ENCODE assay signal across 9 mouse cellular contexts in the genomic region with DNA sequence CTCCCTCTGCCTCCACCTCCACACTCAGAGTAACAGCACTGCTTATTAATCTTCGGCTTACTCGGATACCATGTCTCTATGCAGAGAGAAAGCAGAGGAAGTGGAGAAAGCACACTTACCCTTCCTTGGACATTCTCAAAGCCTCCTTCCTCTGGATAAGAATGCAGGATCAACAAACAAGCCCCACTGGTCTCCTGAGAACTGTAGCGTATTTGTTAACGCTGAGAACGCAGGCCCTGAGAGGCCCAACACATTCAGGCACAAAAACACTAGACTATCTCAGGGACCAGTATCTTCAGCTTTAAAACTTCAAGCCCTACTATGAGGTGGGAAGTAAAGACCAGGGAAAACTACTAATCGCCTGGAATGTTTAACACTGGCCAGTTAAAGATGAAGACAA.
DNase-seq lines count a peak whose midpoint lies in the region; ATAC-seq and TF ChIP-seq lines count a peak whose summit lies in the region.
"Had no signal": no experiment of that assay in that cellular context is flagged by ENCODE, and none has a peak within 500 bp of the region (broad histone marks: within the 10 kb centered on the region; RNA-seq: fewer than 3 reads in every experiment).

No protein-coding gene starts in this region.

- DNase-seq in kidney, postnatal 0 days (ENCODE audit: low spot score): peak; percentile 48
- no peak for DNase-seq in kidney, postnatal 36 days
- DNase-seq in embryonic facial prominence, embryonic 14.5 days (ENCODE audit: low spot score): peak; percentile 27
- no peak for DNase-seq in frontal cortex, adult 2 months (ENCODE audit: extremely low spot score in 1 of 2, low spot score in 1 of 2)
- no peak for DNase-seq in T-cell, adult 2 months (ENCODE audit: low spot score)
- DNase-seq: cerebellum, adult 11-12 months; gastrocnemius, postnatal 14 days had no signal

- H3K27ac ChIP-seq in kidney, postnatal 0 days: peak overlapping the region; percentile 72
- peak overlapping the region; percentile 35 for H3K27ac ChIP-seq in embryonic facial prominence, embryonic 14.5 days (replicated peaks; ENCODE audit: low read depth, low read length)
- peak overlapping the region; percentile 73 for H3K27ac ChIP-seq in heart, embryonic 12.5 days (ENCODE audit: poor library complexity, severe bottlenecking)
- H3K27ac ChIP-seq in midbrain, embryonic 13.5 days: peak overlapping the region; percentile 19; the same call in 1 of the 2 replicates

- WGBS in kidney, postnatal 0 days: 40% methylated on average over 6 of the region's 6 CpGs
- WGBS in embryonic facial prominence, embryonic 14.5 days: 26% methylated on average over 6 of the region's 6 CpGs
- 29% methylated on average over 6 of the region's 6 CpGs for WGBS in heart, embryonic 12.5 days
- 53% methylated on average over 6 of the region's 6 CpGs for WGBS in midbrain, embryonic 13.5 days

- no peaks in the 10 kb centered on the region for H3K27me3 ChIP-seq in kidney, postnatal 0 days (ENCODE audit: insufficient read depth, low read length)
- no peaks in the 10 kb centered on the region for H3K27me3 ChIP-seq in embryonic facial prominence, embryonic 14.5 days (replicated peaks; ENCODE audit: control insufficient read depth, insufficient read depth, low read length)
- H3K27me3 ChIP-seq in heart, embryonic 12.5 days (replicated peaks): no peaks in the 10 kb centered on the region
- no peaks in the 10 kb centered on the region for H3K27me3 ChIP-seq in midbrain, embryonic 13.5 days

- H3K4me3 ChIP-seq in kidney, postnatal 0 days (replicated peaks; ENCODE audit: low read depth, low read length): no peak overlapping the region
- H3K4me3 ChIP-seq in embryonic facial prominence, embryonic 14.5 days (ENCODE audit: low read depth, low read length): no peak overlapping the region
- no peak overlapping the region for H3K4me3 ChIP-seq in heart, embryonic 12.5 days
- H3K4me3 ChIP-seq in midbrain, embryonic 13.5 days (replicated peaks): no peak overlapping the region

- H3K4me2 ChIP-seq in kidney, postnatal 0 days (ENCODE audit: low read length): peak overlapping the region; percentile 13; the same call in 1 of the 2 replicates
- no peak overlapping the region for H3K4me2 ChIP-seq in embryonic facial prominence, embryonic 14.5 days (ENCODE audit: low read depth, low read length)
- H3K4me2 ChIP-seq in heart, embryonic 12.5 days: peak overlapping the region; percentile 38
- no peak overlapping the region; the same call in 1 of the 2 replicates for H3K4me2 ChIP-seq in midbrain, embryonic 13.5 days (replicated peaks)

- no peak overlapping the region for H3K9ac ChIP-seq in kidney, postnatal 0 days (ENCODE audit: low read depth, low read length)
- H3K9ac ChIP-seq in embryonic facial prominence, embryonic 14.5 days (ENCODE audit: low read depth, low read length): no peak overlapping the region
- no peak overlapping the region for H3K9ac ChIP-seq in heart, embryonic 12.5 days
- no peak overlapping the region for H3K9ac ChIP-seq in midbrain, embryonic 13.5 days (replicated peaks)

- H3K9me3 ChIP-seq in kidney, postnatal 0 days (replicated peaks; ENCODE audit: low read length): no peaks in the 10 kb centered on the region
- H3K9me3 ChIP-seq in embryonic facial prominence, embryonic 14.5 days (ENCODE audit: control insufficient read depth, low read length): no peaks in the 10 kb centered on the region
- H3K9me3 ChIP-seq in heart, embryonic 12.5 days (replicated peaks): no peaks in the 10 kb centered on the region
- no peaks in the 10 kb centered on the region for H3K9me3 ChIP-seq in midbrain, embryonic 13.5 days

- H3K4me1 ChIP-seq in kidney, postnatal 0 days (replicated peaks; ENCODE audit: insufficient read depth, low read length): no peaks in the 10 kb centered on the region
- no peaks in the 10 kb centered on the region for H3K4me1 ChIP-seq in embryonic facial prominence, embryonic 14.5 days (ENCODE audit: control insufficient read depth, insufficient read depth, low read length)
- peaks cover 35% of the 10 kb centered on the region for H3K4me1 ChIP-seq in heart, embryonic 12.5 days (replicated peaks)
- H3K4me1 ChIP-seq in midbrain, embryonic 13.5 days (replicated peaks): peaks cover 9% of the 10 kb centered on the region

- TF ChIP-seq CTCF in kidney, postnatal 0 days (IDR thresholded peaks at IDR 0.05; ENCODE audit: low read depth): no peak

- ATAC-seq in kidney, postnatal 0 days (replicated peaks; ENCODE audit: low FRiP score, low read depth): no peak
- ATAC-seq in embryonic facial prominence, embryonic 14.5 days (ENCODE audit: low read depth): no peak
- ATAC-seq in heart, embryonic 12.5 days (ENCODE audit: insufficient number of reproducible peaks, low FRiP score): no peak
- ATAC-seq in midbrain, embryonic 13.5 days: no peak

- 0 out of 2 replicates have a peak, but pooled peaks cover 3% of the 10 kb centered on the region for H3K36me3 ChIP-seq in kidney, postnatal 0 days (ENCODE audit: insufficient read depth, low read length)
- H3K36me3 ChIP-seq in embryonic facial prominence, embryonic 14.5 days (ENCODE audit: control insufficient read depth, insufficient read depth, low read length): 0 out of 2 replicates have a peak, but pooled peaks cover 12% of the 10 kb centered on the region
- peaks cover 9% of the 10 kb centered on the region for H3K36me3 ChIP-seq in heart, embryonic 12.5 days
- no peaks in the 10 kb centered on the region for H3K36me3 ChIP-seq in midbrain, embryonic 13.5 days

Comparison
In these comparisons a context has a peak if more than half of its experiments do, and no peak if none do; other contexts are left out.
1. DNase-seq: peak in kidney, postnatal 0 days (single experiment) and embryonic facial prominence, embryonic 14.5 days (single experiment); none in kidney, postnatal 36 days (0 of 2), frontal cortex, adult 2 months (0 of 2) and T-cell, adult 2 months (single experiment).
2. H3K27ac ChIP-seq: peak in every context shown above with its lines; median percentile 73 in heart, embryonic 12.5 days; 72 in kidney, postnatal 0 days; 35 in embryonic facial prominence, embryonic 14.5 days; 19 in midbrain, embryonic 13.5 days.
3. H3K4me2 ChIP-seq: peak in kidney, postnatal 0 days (single experiment) and heart, embryonic 12.5 days (single experiment); none in embryonic facial prominence, embryonic 14.5 days (single experiment) and midbrain, embryonic 13.5 days (single experiment).